Mouse (Mus musculus) thymus, adult 2 months (tissue): ENCODE measurements at regions not wholly inside any gene's neighbourhood (a gene's known extent, or its start where the extent isn't known, plus 50 kb on each side); places are given as distances from the start of the nearest gene placed in this dataset.

Experiments
- DNase-seq: peaks from one replicate; pipeline ENCODE4 v3.0.0; 2021
- H3K27ac ChIP-seq: fragments of 200-500 bp; 2 replicates; pipeline ENCODE4 v1.5.1; 2012; ENCODE audit warnings: low read length, control low read depth; ENCODE audit not compliant: control insufficient read depth, insufficient read depth
- H3K27me3 ChIP-seq: fragments of 200-500 bp; 2 replicates; pipeline ENCODE4 v1.6.1; 2012; ENCODE audit warnings: mild to moderate bottlenecking, low read length, moderate library complexity, mixed read lengths; ENCODE audit not compliant: control insufficient read depth, insufficient read depth
- H3K36me3 ChIP-seq: fragments of 200-500 bp; 2 replicates; pipeline ENCODE4 v1.6.1; 2012; ENCODE audit warnings: mild to moderate bottlenecking, low read length, moderate library complexity; ENCODE audit not compliant: control insufficient read depth, insufficient read depth
- H3K4me1 ChIP-seq: fragments of 200-500 bp; replicated peaks from 2 replicates; pipeline ENCODE4 v1.6.1; 2012; ENCODE audit warnings: low read length; ENCODE audit not compliant: control insufficient read depth, insufficient read depth
- H3K4me3 ChIP-seq: fragments of 200-500 bp; 2 replicates; pipeline ENCODE4 v1.5.1; 2012; ENCODE audit warnings: mild to moderate bottlenecking, low read length, control low read depth, moderate library complexity; ENCODE audit not compliant: control insufficient read depth, insufficient read depth
- CTCF ChIP-seq: fragments of 200-500 bp; IDR thresholded peaks from 2 replicates; pipeline ENCODE4 v1.5.1; 2012; ENCODE audit warnings: mild to moderate bottlenecking, control low read depth, low read length, moderate library complexity, borderline replicate concordance; ENCODE audit not compliant: control insufficient read depth, poor library complexity, insufficient read depth; ENCODE audit errors: extremely low read depth
- POLR2A ChIP-seq: fragments of 200-500 bp; IDR thresholded peaks from 2 replicates; pipeline ENCODE4 v1.6.1; 2012; ENCODE audit warnings: mild to moderate bottlenecking, low read length, control low read depth, moderate library complexity; ENCODE audit not compliant: control insufficient read depth, poor library complexity, insufficient read depth; ENCODE audit errors: extremely low read depth
- WGBS: fragments of 180-500 bp; shearing (Covaris S2); methylation state at CpG from one replicate; pipeline ENCODE4 v1.1.7; 2018; 5-methylcytosine and 5-hydroxymethylcytosine counted together

DNA sequence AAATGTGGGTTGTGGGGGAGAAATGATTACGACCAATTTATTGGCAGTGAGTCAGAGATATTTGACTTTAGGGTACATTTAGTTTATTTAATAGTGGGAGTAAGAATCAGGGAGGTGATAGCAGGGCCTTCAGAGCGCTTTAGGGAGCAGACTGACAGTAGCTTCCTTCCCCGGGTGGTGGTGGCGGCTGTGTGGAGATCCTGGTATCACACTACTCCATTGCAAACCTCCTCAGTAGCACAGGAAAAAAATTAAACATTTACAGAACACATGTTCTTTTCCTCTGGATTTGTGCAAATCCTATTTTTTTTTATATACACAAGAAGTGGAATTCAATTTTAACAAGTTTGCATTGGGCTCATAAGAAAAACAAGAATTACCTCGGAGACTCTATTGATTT, 367.7 kb downstream of the Vrk1 start:
- TF ChIP-seq CTCF: no peak
- no peak for TF ChIP-seq POLR2A
- no peak overlapping the region for H3K4me3 ChIP-seq
- H3K36me3 ChIP-seq: no peaks in the 10 kb centered on the region
- H3K27ac ChIP-seq: no peak overlapping the region
- DNase-seq: no peak
- WGBS: 83% methylated on average over 5 of the region's 5 CpGs
- no peaks in the 10 kb centered on the region; the same call in 1 of the 2 replicates for H3K27me3 ChIP-seq
- H3K4me1 ChIP-seq: no peaks in the 10 kb centered on the region

DNA sequence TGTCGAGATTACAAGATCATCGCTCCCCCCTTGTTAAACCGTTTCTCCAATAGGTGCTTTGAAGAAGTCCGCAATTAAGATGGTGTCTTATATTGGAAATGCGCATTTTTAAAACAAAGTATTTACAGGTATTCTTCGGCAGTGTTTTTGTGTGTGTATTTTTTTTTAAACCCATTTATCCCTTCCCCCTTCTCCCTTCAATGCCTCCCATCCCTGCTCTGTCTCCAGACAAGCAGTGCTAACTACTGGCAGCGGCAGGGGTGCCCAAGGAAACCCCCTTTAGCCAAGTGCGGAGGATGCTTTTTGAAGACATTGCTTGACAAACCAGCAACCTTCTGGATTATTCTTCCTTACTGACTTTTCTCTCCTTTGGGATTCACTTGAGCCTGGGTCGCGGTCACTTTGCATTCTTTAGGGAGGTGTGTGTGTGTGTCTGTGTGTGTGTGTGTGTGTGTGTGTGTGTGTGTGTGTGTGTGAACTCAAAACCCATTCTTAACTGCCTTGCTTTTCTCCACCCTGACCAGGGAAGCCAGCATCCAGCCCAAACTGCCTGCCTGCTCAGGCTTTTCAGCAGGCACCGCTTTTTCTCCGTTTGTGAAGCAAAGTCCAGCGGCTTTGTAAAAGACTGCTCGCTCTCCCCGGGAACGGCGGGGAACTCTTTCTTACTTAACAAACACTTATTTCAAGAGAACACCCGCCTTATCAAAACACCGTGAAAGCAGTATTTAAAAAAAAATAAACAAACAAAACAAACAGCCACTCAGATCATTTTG, 368.5 kb downstream of the Vrk1 start:
- 39% methylated on average over 19 of the region's 19 CpGs for WGBS
- no peak for TF ChIP-seq CTCF
- TF ChIP-seq POLR2A: no peak
- no peaks in the 10 kb centered on the region; the same call in 1 of the 2 replicates for H3K27me3 ChIP-seq
- DNase-seq: no peak
- no peaks in the 10 kb centered on the region for H3K4me1 ChIP-seq
- no peak overlapping the region for H3K27ac ChIP-seq
- H3K36me3 ChIP-seq: no peaks in the 10 kb centered on the region
- no peak overlapping the region for H3K4me3 ChIP-seq

DNA sequence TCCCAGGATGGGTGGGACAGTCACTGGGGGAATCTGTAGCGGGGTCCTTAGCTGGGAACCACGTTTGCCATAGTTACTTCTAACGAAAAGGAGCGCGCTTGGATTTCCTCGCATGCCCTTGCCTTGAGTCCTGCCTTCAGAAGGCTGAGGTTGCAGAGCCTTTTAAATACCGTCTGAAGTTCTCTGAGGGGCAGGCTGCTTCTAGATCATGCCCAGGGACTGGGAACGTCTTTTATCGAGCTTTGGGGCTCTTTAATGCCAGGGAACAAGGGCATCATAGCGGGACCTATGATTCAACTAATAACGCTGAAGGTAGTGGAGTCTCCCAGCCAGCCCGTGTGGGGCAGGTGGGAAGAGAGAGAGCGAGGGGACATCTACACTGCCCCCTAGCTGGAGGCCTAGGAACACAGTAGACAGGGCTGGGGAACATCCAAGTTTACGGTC, 369.1 kb downstream of the Vrk1 start:
- peak; percentile 58 for DNase-seq
- no peaks in the 10 kb centered on the region for H3K4me1 ChIP-seq
- H3K27me3 ChIP-seq: no peaks in the 10 kb centered on the region; the same call in 1 of the 2 replicates
- no peak for TF ChIP-seq POLR2A
- TF ChIP-seq CTCF: peak; percentile 76
- peak overlapping the region; percentile 1 for H3K4me3 ChIP-seq
- H3K36me3 ChIP-seq: no peaks in the 10 kb centered on the region
- 7% methylated on average over 14 of the region's 14 CpGs for WGBS
- no peak overlapping the region for H3K27ac ChIP-seq

DNA sequence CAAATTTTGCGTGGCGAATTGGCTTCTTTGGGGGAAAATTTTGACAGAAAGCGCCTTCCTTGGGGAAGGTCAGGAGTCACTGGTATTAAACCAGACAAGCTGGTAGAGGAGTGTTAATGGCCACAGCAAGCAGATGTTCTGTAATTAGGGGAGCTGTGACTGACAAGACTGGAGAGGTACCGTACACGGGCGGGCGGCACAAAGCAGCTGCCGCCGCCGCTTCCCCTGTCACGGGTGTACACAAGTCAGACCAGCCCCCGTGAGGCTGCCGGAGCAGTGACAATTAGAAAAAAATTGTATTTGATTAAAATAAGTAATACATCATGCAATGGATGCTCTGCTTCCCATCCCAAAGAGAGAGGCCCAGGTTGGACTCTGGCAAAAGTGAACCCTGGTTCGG, 369.8 kb downstream of the Vrk1 start:
- Histone ChIP-seq H3K27me3 (no peaks in the 10 kb centered on the region; the same call in 1 of the 2 replicates), H3K27ac (no peak overlapping the region), H3K36me3 (no peaks in the 10 kb centered on the region), H3K4me1 (no peaks in the 10 kb centered on the region), H3K4me3 (no peak overlapping the region)
- WGBS: 86% methylated on average over 14 of the region's 14 CpGs
- no peak for DNase-seq
- TF ChIP-seq CTCF (no peak), POLR2A (no peak)

DNA sequence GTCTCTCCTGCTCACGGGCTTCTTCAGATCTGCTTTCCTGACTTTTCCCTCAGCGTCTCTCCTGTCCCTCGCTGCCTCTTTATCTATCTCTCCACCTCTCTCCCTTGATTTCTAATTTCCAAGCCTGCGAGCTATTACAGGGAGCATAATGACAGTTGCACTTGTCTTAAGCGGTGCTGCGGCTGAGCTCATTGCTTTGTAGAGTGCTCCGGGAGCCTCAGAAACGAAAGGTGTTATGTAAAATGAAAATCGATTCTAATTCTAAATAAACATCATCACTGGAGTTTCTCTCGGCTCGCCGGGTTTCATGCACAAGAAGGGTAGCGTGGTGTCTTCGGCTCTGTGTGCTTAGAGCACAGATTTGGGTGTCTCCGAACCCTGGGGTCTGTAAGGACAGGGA, 371.8 kb downstream of the Vrk1 start:
- Histone ChIP-seq H3K27ac (no peak overlapping the region), H3K4me1 (no peaks in the 10 kb centered on the region), H3K4me3 (no peak overlapping the region), H3K27me3 (no peaks in the 10 kb centered on the region; the same call in 1 of the 2 replicates), H3K36me3 (no peaks in the 10 kb centered on the region)
- DNase-seq: no peak
- TF ChIP-seq POLR2A (no peak), CTCF (no peak)
- WGBS: 96% methylated on average over 15 of the region's 15 CpGs

DNA sequence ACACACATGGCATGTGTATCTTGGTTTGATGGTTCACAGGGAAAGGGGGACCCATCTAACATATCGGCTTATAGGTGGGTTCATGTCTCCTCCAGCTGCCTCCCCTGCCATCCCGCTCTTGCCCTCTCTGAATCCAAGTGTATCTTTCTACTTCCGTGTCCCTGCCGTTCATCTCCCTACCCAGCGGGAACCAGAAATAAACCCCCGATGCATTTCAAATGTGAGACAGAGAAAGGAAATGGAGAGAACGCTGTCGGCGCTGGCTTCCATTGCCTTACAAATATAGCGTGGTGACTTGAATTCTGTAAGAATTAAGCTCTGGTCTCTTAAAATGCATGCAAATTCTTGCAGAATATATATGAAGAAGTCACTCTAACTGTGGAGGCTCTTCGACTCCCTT, 379.2 kb downstream of the Vrk1 start:
- WGBS: 96% methylated on average over 11 of the region's 11 CpGs

More for the DNA sequence above, 379.2 kb downstream of the Vrk1 start:
- H3K27me3 ChIP-seq: no peaks in the 10 kb centered on the region
- H3K27ac ChIP-seq: no peak overlapping the region
- no peak for DNase-seq
- no peak overlapping the region for H3K4me3 ChIP-seq
- no peak for TF ChIP-seq CTCF
- no peak for TF ChIP-seq POLR2A
- H3K4me1 ChIP-seq: no peaks in the 10 kb centered on the region
- no peaks in the 10 kb centered on the region for H3K36me3 ChIP-seq
